Mouse (Mus musculus) megakaryocyte, embryonic 14.5 days (primary cell): ENCODE measurements around the gene Plxnd1.

ENCODE experiments used
- FLI1 ChIP-seq: IDR thresholded peaks from 2 replicates; pipeline ENCODE4 v1.6.1; 2012; ENCODE audit warnings: low read length, inconsistent platforms, mixed read lengths
- GATA1 ChIP-seq: IDR thresholded peaks from 3 replicates; pipeline ENCODE4 v1.6.1; 2012; ENCODE audit warnings: mixed read lengths, low read length, inconsistent platforms, borderline replicate concordance

- TF ChIP-seq GATA1 (no peak), FLI1 (no peak)
Measured at GRCm38 (mm10) chr6:115914511-115915202, 80.1 kb downstream of the Plxnd1 start.
